Mouse (Mus musculus): ENCODE data around the gene Amfr. TPM values are rescaled to one million over a fixed set of nuclear protein-coding genes. Genes with fewer than 3 reads are reported as not detected.

The Amfr gene
- polyA plus RNA-seq, 1 experiment from 2014 or later: 60.2 TPM

- no peak for ATAC-seq
- no peak for DNase-seq
Observed at GRCm38 (mm10) chr8:93971451-93971850, 41.2 kb downstream of the Amfr start.

GRCm38 (mm10) chr8:93969626-93970340, 42.9 kb downstream of the Amfr start:
- H3K9ac ChIP-seq (replicated peaks): no peak overlapping the region
- no peak overlapping the region for H3K27ac ChIP-seq (ENCODE audit: low read depth)
- peaks cover 17% of the 10 kb centered on the region for H3K4me1 ChIP-seq (ENCODE audit: insufficient read depth)
- H3K9me3 ChIP-seq (ENCODE audit: low read length): no peaks in the 10 kb centered on the region
- H3K36me3 ChIP-seq (replicated peaks; ENCODE audit: insufficient read depth, low read length): peaks cover 34% of the 10 kb centered on the region
- DNase-seq (no peak), ATAC-seq (no peak)
- H3K27me3 ChIP-seq (ENCODE audit: insufficient read depth, low read length): no peaks in the 10 kb centered on the region
- no peak overlapping the region for H3K4me2 ChIP-seq (ENCODE audit: low read depth, low read length)
- no peak for TF ChIP-seq EP300 (IDR thresholded peaks at IDR 0.05; ENCODE audit: low read depth)
- no peak for TF ChIP-seq CTCF (IDR thresholded peaks at IDR 0.05; ENCODE audit: low read depth)
- H3K4me3 ChIP-seq (ENCODE audit: low read depth, low read length): no peak overlapping the region
- WGBS (ENCODE audit: insufficient replicate concordance): 75% methylated on average over 7 of the region's 7 CpGs

More at GRCm38 (mm10) chr8:93971451-93971850, 41.2 kb downstream of the Amfr start:
- Histone ChIP-seq H3K27ac (ENCODE audit: low read depth) (no peak overlapping the region), H3K27me3 (ENCODE audit: insufficient read depth, low read length) (no peaks in the 10 kb centered on the region), H3K4me1 (ENCODE audit: insufficient read depth) (peaks cover 17% of the 10 kb centered on the region), H3K4me2 (ENCODE audit: low read depth, low read length) (no peak overlapping the region), H3K9ac (replicated peaks) (no peak overlapping the region), H3K36me3 (replicated peaks; ENCODE audit: insufficient read depth, low read length) (peaks cover 49% of the 10 kb centered on the region), H3K4me3 (ENCODE audit: low read depth, low read length) (no peak overlapping the region), H3K9me3 (ENCODE audit: low read length) (no peaks in the 10 kb centered on the region)
- no peak for TF ChIP-seq CTCF (IDR thresholded peaks at IDR 0.05; ENCODE audit: low read depth)
- no peak for TF ChIP-seq EP300 (IDR thresholded peaks at IDR 0.05; ENCODE audit: low read depth)
- WGBS (ENCODE audit: insufficient replicate concordance): 86% methylated on average over 10 of the region's 10 CpGs

GRCm38 (mm10) chr8:93968293-93968692, 44.3 kb downstream of the Amfr start:
- peak; percentile 42; the same call in 1 of the 2 replicates for ATAC-seq
- 71% methylated on average over 6 of the region's 6 CpGs for WGBS (ENCODE audit: insufficient replicate concordance)

GRCm38 (mm10) chr8:93960909-93961308, 51.7 kb downstream of the Amfr start:
- no peak overlapping the region for H3K9ac ChIP-seq (replicated peaks)
- no peaks in the 10 kb centered on the region for H3K36me3 ChIP-seq (replicated peaks; ENCODE audit: insufficient read depth, low read length)
- WGBS (ENCODE audit: insufficient replicate concordance): 77% methylated on average over 6 of the region's 6 CpGs
- DNase-seq: no peak
- H3K27ac ChIP-seq (ENCODE audit: low read depth): no peak overlapping the region
- H3K4me3 ChIP-seq (ENCODE audit: low read depth, low read length): no peak overlapping the region
- TF ChIP-seq EP300 (IDR thresholded peaks at IDR 0.05; ENCODE audit: low read depth) (no peak), CTCF (IDR thresholded peaks at IDR 0.05; ENCODE audit: low read depth) (no peak)
- H3K4me2 ChIP-seq (ENCODE audit: low read depth, low read length): no peak overlapping the region
- no peaks in the 10 kb centered on the region for H3K27me3 ChIP-seq (ENCODE audit: insufficient read depth, low read length)
- ATAC-seq: no peak
- H3K4me1 ChIP-seq (ENCODE audit: insufficient read depth): no peaks in the 10 kb centered on the region
- no peaks in the 10 kb centered on the region for H3K9me3 ChIP-seq (ENCODE audit: low read length)

More at GRCm38 (mm10) chr8:93968293-93968692, 44.3 kb downstream of the Amfr start:
- no peaks in the 10 kb centered on the region for H3K9me3 ChIP-seq (ENCODE audit: low read length)
- peaks cover 12% of the 10 kb centered on the region for H3K4me1 ChIP-seq (ENCODE audit: insufficient read depth)
- no peak overlapping the region for H3K4me3 ChIP-seq (ENCODE audit: low read depth, low read length)
- no peak for DNase-seq
- H3K27ac ChIP-seq (ENCODE audit: low read depth): peak overlapping the region; percentile 48; the same call in 1 of the 2 replicates
- no peak for TF ChIP-seq CTCF (IDR thresholded peaks at IDR 0.05; ENCODE audit: low read depth)
- no peak for TF ChIP-seq EP300 (IDR thresholded peaks at IDR 0.05; ENCODE audit: low read depth)
- H3K36me3 ChIP-seq (replicated peaks; ENCODE audit: insufficient read depth, low read length): peaks cover 21% of the 10 kb centered on the region
- no peaks in the 10 kb centered on the region for H3K27me3 ChIP-seq (ENCODE audit: insufficient read depth, low read length)
- H3K4me2 ChIP-seq (ENCODE audit: low read depth, low read length): no peak overlapping the region
- H3K9ac ChIP-seq (replicated peaks): no peak overlapping the region

- no peak for ATAC-seq
- Histone ChIP-seq H3K9me3 (ENCODE audit: low read length) (no peaks in the 10 kb centered on the region), H3K36me3 (replicated peaks; ENCODE audit: insufficient read depth, low read length) (no peaks in the 10 kb centered on the region), H3K4me1 (ENCODE audit: insufficient read depth) (no peaks in the 10 kb centered on the region), H3K4me2 (ENCODE audit: low read depth, low read length) (no peak overlapping the region), H3K4me3 (ENCODE audit: low read depth, low read length) (no peak overlapping the region), H3K27me3 (ENCODE audit: insufficient read depth, low read length) (no peaks in the 10 kb centered on the region), H3K27ac (ENCODE audit: low read depth) (no peak overlapping the region), H3K9ac (replicated peaks) (no peak overlapping the region)
- no peak for DNase-seq
- 74% methylated on average over 9 of the region's 9 CpGs for WGBS (ENCODE audit: insufficient replicate concordance)
- no peak for TF ChIP-seq EP300 (IDR thresholded peaks at IDR 0.05; ENCODE audit: low read depth)
- no peak for TF ChIP-seq CTCF (IDR thresholded peaks at IDR 0.05; ENCODE audit: low read depth)
Observed at GRCm38 (mm10) chr8:93958402-93958801, 54.2 kb downstream of the Amfr start.

GRCm38 (mm10) chr8:93952511-93952910, 60.1 kb downstream of the Amfr start:
- 84% methylated on average over 9 of the region's 9 CpGs for WGBS (ENCODE audit: insufficient replicate concordance)
- TF ChIP-seq CTCF (IDR thresholded peaks at IDR 0.05; ENCODE audit: low read depth) (no peak), EP300 (IDR thresholded peaks at IDR 0.05; ENCODE audit: low read depth) (no peak)
- DNase-seq (no peak), ATAC-seq (no peak)
- Histone ChIP-seq H3K27me3 (ENCODE audit: insufficient read depth, low read length) (no peaks in the 10 kb centered on the region), H3K4me2 (ENCODE audit: low read depth, low read length) (no peak overlapping the region), H3K4me1 (ENCODE audit: insufficient read depth) (no peaks in the 10 kb centered on the region), H3K4me3 (ENCODE audit: low read depth, low read length) (no peak overlapping the region), H3K9ac (replicated peaks) (no peak overlapping the region), H3K9me3 (ENCODE audit: low read length) (no peaks in the 10 kb centered on the region), H3K36me3 (replicated peaks; ENCODE audit: insufficient read depth, low read length) (no peaks in the 10 kb centered on the region), H3K27ac (ENCODE audit: low read depth) (no peak overlapping the region)
